Mouse (Mus musculus): ENCODE measurements around the gene Hipk4.

- TF ChIP-seq CTCF (IDR thresholded peaks at IDR 0.05; ENCODE audit: low read depth, low read length) (no peak), POLR2A (IDR thresholded peaks at IDR 0.05; ENCODE audit: extremely low read depth, insufficient read depth, low read length) (no peak)
Observed at GRCm38 (mm10) chr7:27537998-27538397, 14.9 kb downstream of the Hipk4 start.

Measured in liver, adult 2 months (tissue).